Mouse (Mus musculus): ENCODE results near the gene Haus5. TPM values are rescaled to one million over a fixed set of nuclear protein-coding genes. Genes with fewer than 3 reads are reported as not detected.
A peak's percentile ranks its signal among the peaks of the same experiment; 100 is the strongest.

The Haus5 gene
- 10 to 100 TPM; 21.3 to 44.0 TPM for polyA plus RNA-seq (2017; shearing (Covaris generic))

DNA sequence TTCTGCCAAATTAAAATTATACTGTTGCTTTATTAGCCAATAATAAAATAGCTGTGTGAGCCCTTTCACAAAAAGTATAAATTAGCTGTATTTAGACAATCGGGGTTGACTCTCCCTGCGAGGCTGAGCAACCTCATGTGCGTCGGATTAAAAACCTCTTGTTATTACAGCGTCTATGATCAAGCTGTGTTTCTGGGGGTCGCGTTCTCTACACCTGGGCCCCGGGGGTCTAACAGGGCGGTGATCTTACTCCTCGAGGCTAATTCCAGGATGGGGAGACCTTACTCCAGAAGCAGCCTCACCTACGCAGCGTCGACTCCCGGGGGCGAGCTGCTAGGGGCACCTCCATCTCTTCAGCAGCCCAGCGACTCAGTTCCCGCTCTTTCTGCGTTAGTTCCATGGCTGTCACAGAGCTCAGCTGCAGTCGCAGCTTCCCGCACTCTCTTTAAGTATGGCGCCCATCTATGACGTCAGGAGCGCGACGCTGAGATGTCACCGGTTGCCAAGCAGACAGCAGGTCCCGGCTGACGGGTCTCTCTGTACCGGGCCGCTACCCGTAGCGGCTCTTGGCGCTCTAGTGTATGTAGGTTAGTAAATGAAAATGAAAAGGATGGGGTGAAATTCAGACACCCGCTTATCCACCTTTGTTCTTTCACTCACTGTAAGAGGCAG, at the start of gene Haus5:
TSS of gene Haus5 (minus strand) at position 466 of the 672 bp plus-strand sequence.
- ATAC-seq: peak; percentile 97

DNA sequence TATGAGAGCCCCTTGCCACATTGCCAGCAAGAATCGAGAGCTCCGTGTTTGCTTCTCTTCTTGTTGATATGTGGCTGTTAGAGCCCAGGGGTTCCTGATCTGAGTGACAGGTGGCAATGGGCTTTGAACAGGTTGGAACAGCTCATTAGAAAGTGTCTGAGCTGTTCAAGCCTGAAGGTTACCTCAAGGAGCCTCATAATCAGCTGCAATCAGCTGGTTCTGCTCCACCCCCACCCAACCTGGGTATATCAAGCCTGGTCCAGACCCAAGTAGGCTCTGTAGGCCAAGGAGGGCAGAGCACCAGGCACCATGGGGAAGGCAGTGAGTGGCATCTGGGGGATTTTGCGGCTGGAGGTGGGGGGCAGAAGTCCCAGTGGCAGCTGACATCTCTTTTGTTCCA, 47.1 kb upstream of the Haus5 start, which contains the start of gene Atp4a:
TSS of gene Atp4a (plus strand) at position 268 of the 400 bp plus-strand sequence.
- ATAC-seq: no peak

DNA sequence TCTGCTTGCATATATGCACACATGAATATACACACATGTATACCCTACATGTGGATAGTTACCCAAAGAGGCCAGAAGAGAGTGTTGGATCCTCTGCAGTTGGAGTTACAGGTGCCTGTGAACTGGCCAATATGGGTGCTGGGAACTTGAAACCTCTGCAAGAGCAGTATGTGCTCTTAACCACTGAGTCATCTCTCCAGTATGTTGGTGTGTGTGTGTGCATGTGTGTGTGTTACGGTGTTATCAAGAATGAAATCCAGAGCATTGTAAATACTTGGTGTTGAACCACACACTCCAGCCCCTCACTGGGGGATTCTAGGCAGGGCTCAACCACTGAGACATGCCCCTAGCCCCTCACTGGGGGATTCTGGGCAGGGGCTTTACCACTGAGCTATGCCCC, 42.6 kb upstream of the Haus5 start:
- no peak for ATAC-seq

DNA sequence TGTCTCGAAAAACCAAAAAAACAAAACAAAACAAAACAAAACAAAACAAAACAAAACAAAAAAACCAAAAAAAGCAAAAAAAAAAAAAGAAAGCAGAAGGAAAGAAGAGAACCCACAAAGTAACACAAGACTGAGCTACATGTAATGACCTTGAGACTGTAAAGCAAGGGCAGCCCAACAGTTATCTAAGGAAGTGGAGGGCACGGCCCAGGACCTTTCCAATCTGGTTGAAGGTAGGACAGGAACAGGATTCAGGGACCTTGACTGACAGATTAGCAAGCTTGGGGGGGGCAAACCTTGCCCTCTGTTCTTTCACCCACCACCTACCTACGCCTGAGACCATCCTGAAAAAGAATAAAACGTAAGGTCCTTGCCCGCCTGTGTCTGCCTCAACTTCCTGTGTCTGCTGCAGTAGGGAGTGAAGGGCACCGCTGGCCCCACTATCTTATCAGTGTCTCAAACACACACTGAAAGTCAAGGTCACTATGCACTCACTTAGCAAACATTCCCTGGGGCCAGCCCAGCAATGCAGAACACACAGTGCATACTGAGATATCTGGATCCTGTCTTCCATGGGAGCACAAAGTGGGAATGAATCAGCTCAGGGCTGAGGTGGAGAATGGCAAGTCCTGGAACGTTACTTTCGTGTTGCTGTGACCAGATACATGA, 41.6 kb upstream of the Haus5 start:
- no peak for ATAC-seq

DNA sequence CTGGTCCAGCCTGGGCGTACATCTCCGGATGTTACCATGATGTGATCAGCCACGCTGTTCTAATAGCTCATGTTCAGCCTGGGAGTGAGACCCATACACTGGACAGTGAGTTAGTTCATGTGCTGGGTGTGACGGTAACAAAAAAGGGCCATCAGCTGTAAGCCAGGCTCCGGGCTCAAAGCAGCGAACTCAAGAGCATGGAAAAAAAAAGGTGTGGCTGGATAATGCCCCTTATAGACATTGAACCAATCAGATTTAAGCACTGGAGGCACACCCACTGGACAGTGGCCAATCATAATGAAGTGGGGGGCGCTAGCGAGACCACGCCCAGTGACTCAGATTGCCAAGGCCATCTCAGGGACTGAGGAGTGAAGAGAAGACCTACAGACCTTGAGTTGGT, 33.8 kb upstream of the Haus5 start, which contains the start of gene 2200002J24Rik:
TSS of gene 2200002J24Rik (plus strand) at position 338 of the 400 bp plus-strand sequence.
- ATAC-seq: no peak

DNA sequence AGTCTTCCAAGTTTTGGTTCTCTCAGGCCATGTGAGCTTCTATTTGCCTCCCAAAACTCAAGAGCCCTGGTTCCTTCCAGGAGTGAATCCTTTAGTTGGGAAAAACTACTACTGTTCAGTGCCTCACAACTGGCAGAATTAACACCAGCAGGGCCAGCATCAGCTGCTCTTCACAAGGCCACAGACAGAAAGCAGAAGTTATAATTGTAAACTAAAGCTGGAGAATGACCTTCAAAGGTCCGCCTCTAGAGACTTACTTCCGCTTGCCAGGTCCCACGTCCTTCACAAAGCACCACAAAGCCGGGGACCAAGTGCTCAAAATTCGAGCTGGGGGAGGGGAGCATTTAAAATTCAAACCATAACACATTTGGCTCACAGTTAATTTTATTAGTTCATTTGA, 33.3 kb upstream of the Haus5 start:
- ATAC-seq: no peak

DNA sequence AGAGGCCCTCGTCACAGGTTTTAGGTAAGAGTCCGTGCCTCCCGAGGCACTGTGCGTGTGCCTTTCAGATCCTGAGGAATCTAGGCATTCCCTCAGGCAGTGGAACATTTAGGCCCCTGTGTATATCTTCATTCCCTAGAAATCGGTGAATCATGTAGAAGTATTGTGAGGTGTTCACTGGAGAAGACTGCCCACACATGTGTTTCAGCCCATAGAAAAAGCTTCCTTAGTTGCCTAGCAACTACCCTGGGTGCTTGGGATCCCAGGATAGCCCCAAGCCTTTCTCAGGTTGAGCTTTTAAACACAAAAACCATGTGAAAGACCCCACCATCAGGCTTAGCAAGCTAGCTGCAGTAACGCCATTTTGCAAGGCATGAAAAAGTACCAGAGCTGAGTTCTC, 23.5 kb upstream of the Haus5 start:
- no peak for ATAC-seq

DNA sequence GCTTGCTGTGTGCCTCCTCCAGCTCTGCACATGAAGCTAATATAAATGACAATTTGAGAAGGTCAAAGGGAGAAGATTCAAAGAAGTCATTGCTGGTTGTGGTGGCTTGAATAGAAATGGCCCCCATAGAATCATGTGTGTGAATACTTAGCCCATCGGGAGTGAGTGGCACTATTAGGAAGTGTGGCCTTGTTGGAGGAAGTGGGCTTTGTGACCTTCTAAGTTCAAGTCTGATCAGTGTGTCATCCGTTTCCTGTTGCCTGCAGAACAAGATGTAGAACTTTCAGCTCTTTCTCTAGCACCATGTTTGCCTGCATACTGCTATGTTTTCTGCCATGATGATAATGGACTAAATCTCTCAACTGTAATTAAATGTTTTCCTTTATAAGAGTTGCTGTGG, 18.6 kb upstream of the Haus5 start:
- no peak for ATAC-seq

DNA sequence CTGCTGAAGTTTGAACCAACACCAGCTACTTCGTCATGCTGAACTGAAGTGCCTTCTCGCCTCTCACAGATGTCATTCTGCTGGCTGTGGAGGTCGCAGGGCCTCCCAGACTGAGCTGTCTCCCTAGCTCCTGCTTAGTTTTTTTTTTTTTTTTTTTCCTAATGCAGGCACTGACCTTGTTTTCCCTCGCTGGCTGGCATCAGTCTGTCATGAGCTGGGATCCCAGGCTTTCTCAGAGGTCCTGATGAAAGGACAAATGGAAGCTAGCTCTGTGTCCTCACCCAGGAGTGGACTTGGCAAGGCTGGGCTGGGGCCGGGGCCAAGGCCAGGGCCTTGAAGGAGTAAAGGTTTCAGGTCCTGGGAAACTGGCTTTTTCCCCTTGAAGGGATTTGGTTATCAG, 17.1 kb upstream of the Haus5 start:
- no peak for ATAC-seq

DNA sequence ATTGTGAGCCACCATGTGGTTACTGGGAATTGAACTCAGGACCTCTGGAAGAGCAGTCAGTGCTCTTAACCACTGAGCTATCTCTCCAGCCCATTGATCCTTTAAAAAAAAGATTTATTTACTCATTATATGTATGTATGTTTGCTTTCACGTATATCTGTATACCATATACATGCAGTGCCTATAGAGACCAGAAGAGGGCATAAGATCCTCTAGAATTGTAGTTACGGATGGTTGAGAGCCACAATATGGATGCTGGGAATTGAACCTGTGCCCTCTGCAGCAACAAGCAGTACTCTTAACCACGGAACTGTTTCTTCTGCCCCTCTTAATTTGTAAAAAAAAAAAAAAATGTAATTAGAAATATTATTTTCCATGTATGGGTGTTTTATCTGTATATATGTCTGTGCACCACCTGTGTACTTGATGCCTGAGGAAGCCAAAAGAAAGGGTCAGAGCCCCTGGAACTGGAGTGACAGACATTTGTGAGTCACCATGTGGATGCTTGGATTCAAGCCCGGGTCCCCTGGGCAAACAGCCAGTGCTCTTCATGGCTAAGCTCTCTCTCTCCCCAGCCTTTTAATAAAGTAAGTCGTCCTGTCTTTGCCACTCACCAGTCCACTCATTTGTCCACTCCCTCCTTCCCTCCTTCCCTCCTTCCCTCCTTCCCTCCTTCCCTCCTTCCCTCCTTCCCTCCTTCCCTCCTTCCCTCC, 13.6 kb upstream of the Haus5 start:
- no peak for ATAC-seq

DNA sequence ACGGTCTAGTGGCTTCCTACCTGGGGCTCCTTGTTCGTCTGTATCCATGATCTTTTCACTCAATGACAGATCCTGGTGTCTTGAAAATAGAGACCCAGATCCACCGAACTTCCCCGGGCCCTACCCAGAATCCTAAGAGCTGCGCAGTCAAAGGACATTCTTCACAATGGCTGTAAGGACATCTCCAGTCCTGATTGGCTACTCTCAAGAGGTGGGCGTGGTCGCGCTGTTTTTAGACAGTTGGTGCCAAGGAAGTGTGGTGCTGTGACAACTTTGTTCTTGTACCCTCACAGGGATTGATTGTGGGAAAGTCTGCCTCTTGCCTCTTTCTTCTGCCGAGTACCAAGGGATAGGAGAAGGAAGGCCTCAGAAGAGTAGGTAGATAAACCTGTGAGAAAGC, 6.7 kb upstream of the Haus5 start, which contains the start of gene Pmis2:
TSS of gene Pmis2 (minus strand) at position 126 of the 400 bp plus-strand sequence.
- ATAC-seq: no peak

DNA sequence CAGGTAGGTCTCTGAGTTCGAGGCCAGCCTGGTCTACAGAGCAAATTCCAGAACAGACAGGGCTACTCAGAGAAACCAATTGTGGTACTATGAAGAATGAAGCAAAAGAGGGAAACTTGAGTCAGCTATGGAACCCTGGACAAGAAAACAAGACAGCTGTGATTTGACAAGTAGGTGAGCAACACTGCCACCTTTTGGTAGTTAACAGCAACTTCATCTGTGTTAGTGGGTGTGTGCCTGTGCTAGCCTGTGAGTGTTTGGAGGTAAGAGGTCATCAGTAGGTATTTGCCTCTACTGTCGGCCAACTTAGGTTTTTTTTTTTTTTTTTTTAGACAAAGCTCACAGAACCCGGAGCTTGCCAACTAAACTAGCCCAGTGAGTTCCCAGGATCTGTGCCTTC, 4.4 kb upstream of the Haus5 start:
- ATAC-seq: peak; percentile 28

DNA sequence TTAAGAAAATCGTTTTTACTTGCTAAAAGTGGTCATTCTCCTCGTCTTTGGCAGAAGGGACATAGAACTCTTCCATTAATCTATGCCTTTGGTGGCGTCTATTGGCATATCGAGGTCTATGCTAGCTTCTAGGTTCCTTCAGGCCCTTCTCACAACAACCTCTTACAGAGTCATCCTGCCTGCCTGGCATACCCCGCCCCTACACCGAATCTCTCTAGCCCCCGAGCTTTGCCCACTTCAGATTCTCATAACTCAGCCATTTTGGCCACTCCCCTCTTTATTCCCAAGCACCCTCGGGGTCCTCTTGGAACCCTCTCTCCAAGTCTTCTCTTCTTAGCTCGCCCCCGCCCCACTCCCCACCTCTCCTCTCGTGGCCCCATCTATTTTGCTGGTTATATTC, 527 bp upstream of the Haus5 start:
- peak; percentile 29 for ATAC-seq

DNA sequence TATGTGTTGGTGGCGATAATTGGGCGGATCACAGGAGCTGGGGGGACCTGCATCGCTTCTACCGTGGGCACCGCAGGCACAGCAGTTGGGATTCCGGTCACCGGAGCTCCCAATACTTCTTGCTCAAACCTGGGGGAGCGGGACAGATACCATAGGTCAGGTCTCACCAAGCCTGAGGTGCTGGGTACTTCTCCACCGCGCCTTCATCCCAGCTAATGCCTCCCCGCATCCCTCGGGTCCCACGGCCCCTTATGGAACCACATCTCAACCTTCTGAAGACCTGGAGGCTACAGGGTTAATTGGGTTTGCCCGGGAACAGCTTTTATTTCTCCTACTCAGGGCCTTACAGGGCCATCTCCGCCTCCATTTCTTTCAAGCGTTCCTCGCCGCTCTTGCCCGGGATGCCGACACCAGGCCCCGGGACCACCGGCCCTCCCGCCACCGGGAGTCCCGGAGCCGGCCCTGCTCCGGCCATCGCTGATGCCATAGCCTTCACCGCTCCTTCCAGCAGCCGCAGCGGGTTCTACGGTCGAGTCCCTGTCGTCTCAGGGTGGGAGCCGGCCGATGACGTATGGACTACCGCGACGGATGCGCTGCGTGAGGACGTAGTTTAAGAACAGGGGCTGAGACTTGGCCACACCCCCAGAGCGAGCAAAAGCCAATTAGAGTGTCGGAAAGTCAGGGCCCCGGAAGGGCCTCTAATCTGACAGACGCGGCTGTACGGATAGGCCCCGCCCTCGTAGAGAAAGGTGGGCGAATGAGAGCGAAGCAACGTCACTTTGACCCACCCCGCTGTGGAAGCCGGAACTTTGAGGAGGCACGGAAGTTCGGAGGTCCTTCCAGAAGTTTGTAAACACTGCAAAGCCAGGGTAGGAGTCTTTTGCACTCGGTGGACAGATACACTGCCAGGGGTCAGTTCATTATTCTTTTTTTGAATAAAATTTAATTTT, 14.9 kb downstream of the Haus5 start, which contains the start of gene Rbm42:
TSS of gene Rbm42 (minus strand) at position 727 of the 950 bp plus-strand sequence.
- peak; percentile 99 for ATAC-seq

DNA sequence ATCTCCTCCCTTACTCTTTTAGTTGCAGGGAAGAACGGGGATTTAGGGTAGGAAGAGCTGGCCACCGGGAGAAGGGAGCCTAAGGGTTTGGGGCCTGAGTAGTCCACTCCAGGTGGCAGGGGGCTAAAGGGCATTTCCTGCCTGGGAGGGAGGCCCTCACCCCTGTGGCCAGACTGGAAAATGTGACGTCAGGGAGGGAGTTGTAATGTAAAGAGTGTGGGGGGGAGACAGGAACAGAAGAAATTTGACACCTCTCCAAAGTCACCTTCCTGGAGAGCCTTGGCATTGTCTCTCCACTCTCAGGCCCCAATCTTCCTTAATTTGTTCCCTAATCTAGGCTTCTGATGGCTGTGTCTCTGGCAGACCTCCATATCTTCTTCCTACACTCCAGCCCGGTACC, 25.7 kb downstream of the Haus5 start:
- no peak for ATAC-seq

DNA sequence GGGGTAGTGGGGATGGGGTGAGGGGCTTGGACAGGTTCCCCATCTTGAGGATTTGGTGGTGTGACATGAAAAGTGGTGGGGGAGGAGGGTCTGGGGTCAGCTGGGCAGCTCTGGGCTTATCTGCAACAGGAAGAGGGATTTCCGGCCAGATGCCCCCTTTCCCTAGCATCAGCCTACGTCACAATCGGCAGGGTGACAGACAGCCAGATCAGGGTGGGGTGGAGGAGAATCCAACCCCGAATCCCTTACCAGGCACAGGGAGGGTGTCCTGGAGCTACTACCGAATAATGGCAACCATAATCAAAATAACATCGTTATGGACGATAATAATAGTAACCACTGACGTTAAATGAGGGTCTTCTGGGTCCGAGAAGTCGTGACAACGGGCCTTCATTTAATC, 28.4 kb downstream of the Haus5 start:
- ATAC-seq: no peak

DNA sequence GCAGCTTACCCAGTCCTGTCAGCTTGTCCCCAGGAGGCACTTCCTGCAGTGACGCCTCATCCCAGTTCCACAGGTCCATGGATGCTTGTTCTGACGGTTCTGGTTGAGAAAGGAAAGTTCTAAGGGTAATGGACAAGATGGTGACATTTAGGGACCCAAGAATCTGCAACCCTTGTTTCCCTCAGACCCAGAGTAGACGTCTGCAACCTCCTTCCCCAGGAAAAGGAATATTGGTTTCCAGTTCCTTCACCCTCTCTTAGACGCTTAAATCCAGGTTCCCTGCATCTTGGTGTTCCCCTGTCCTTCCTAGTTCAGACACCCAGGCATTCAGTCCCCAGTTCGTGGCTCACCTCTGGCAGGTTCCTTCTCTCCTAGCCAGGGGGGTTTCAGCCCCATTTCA, 29.0 kb downstream of the Haus5 start, which contains the start of gene Etv2:
TSS of gene Etv2 (minus strand) at position 101 of the 400 bp plus-strand sequence.
- ATAC-seq: no peak

DNA sequence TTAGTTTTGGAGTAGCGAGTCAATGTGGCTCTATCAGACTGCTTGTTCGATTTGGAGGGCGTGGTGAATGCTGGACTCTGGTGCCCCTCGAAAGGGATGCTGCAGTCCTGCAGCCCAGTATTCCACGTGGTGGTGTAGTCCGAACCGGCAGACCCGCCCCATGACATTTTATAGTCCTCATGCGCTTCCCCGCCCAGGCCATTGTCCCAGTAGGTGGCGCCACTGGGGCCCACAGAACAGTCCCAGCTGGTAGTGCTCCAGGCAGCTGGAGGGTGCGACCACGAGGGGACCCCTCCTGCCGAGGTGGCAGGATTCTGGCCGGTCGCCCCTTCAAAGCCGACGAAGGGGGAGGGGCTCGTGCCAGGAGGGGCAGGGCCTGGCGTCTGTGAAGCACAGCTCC, 30.2 kb downstream of the Haus5 start:
- ATAC-seq: no peak

DNA sequence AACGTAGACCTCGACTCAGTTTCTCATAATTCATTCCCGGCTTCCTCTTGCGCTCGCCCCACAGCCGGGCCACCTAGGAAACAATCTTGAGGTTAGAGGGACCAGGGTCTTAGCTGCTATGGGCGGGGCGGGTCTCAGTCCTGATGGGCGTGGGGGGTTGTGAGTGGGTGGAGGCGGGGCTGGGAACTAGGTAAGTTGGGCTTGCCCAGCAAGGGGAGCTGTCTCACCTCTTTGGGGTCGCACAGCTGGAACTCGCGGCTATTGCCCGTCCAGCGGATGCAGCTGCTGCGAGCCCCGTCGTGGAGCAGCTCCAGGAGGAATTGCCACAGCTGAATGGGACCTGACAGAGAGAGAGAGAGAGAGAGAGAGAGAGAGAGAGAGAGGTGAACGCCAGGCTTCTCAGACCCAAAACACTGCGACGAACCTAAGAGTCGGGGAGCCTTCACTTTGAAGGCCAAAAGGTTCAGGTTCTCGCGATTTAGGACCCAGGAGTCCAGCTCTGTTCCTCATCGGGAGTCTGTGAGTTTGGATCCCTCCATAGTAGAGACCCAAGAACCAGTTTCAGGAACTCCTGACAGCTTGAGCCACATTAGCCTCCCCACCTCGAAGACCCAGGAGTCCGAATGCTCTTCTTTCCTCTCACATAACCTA, 30.9 kb downstream of the Haus5 start:
- no peak for ATAC-seq

DNA sequence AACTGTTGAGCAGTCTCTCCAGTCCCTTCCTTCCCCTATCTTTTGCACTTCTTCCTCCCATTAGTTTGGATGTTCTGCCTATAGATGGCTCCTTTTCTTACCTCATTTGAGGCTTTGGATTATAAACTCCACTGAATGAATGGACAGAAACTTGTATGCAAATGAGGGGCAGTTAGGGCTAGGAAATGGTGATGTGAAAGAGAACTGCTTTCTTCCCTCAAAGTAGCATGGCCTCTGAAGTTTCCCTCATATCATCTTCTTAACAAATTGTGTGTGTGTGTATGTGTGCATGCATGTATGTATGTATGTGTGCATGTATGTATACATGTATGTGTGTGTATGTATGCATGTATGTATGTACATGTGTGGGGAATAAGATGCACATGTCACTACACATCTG, 35.8 kb downstream of the Haus5 start:
- no peak for ATAC-seq

DNA sequence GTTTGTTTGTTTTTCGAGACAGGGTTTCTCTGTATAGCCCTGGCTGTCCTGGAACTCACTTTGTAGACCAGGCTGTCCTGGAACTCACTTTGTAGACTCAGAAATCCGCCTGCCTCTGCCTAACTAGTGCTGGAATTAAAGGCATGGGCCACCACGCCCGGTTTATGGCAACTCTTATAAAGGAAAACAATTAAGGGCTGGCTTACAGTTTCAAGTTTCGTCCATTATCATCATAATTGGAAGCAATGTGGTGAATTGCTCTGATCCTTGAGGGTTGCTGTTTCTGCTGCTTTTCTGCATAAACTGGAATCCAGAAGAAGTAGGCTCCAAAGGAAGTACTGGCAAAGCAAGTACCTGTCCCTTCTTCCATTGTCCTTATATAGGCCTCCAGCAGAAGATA, 38.1 kb downstream of the Haus5 start:
- ATAC-seq: no peak
